Mouse (Mus musculus): Measurements from ENCODE around the gene Tnfaip8l1.

GRCm38 (mm10) chr17:56169830-56170229 is 7.6 kb downstream of the Tnfaip8l1 start:
- TF ChIP-seq POLR2A (IDR thresholded peaks at IDR 0.05; ENCODE audit: extremely low read depth, insufficient read depth, low read length) (no peak), CTCF (IDR thresholded peaks at IDR 0.05; ENCODE audit: extremely low read depth, insufficient read depth, low read length) (no peak)
